Mouse (Mus musculus) forebrain, embryonic 11.5 days (tissue): Measurements from ENCODE around the gene Suco. TPM values are rescaled to one million over a fixed set of nuclear protein-coding genes. Genes with fewer than 3 reads are reported as not detected.

Source experiments
- ATAC-seq: fragments of 200-750 bp; cut with Nextera tagmentation; replicated peaks from 2 replicates; pipeline ENCODE4 v1.8.0; 2017; ENCODE audit warnings: moderate TSS enrichment; ENCODE audit not compliant: low FRiP score
- DNase-seq: peaks from one replicate; pipeline ENCODE4 v3.0.0-alpha.2; 2017; ENCODE audit warnings: low spot score
- H3K27ac ChIP-seq: fragments of 300-500 bp; sonication (generic); 2 replicates; pipeline ENCODE4 v1.5.1; 2014; ENCODE audit warnings: low read depth, low read length
- H3K27me3 ChIP-seq: fragments of 300-500 bp; sonication (generic); 2 replicates; pipeline ENCODE4 v1.6.1; 2014; ENCODE audit warnings: mild to moderate bottlenecking, low read length, mixed read lengths; ENCODE audit not compliant: control insufficient read depth, insufficient read depth
- H3K36me3 ChIP-seq: fragments of 300-500 bp; sonication (generic); 2 replicates; pipeline ENCODE4 v1.6.1; 2014; ENCODE audit warnings: mild to moderate bottlenecking, low read length, moderate library complexity, mixed read lengths; ENCODE audit not compliant: control insufficient read depth, insufficient read depth
- H3K4me1 ChIP-seq: fragments of 300-500 bp; sonication (generic); replicated peaks from 2 replicates; pipeline ENCODE4 v1.6.1; 2014; ENCODE audit warnings: low read length, mixed read lengths; ENCODE audit not compliant: control insufficient read depth, insufficient read depth
- H3K4me2 ChIP-seq: fragments of 300-500 bp; sonication (generic); 2 replicates; pipeline ENCODE4 v1.6.1; 2014; ENCODE audit warnings: low read depth, mild to moderate bottlenecking, low read length, moderate library complexity, mixed read lengths; ENCODE audit not compliant: severe bottlenecking
- H3K4me3 ChIP-seq: fragments of 300-500 bp; sonication (generic); 2 replicates; pipeline ENCODE4 v1.5.1; 2014; ENCODE audit warnings: low read depth, low read length
- H3K9ac ChIP-seq: fragments of 300-500 bp; sonication (generic); 2 replicates; pipeline ENCODE4 v1.6.1; 2014; ENCODE audit warnings: low read length
- H3K9me3 ChIP-seq: fragments of 300-500 bp; sonication (generic); 2 replicates; pipeline ENCODE4 v1.6.1; 2016; ENCODE audit warnings: low read length, mixed read lengths; ENCODE audit not compliant: control insufficient read depth
- WGBS: fragments of 180-500 bp; shearing (Covaris S2); extraction: QIAGEN DNeasy Blood & Tissue Kit; methylation state at CpG from one replicate; pipeline ENCODE4 v1.1.7; 2014; 5-methylcytosine and 5-hydroxymethylcytosine counted together
- polyA plus RNA-seq: library from polyadenylated mRNA; unstranded; fragments of >200 nt; fragmentation: Nextera tagmentation; extraction: Ambion mirVana; gene quantifications from 2 replicates; pipeline ENCODE4 v1.2.1, GENCODE M21; 2014

Gene Suco
- polyA plus RNA-seq, 1 experiment from 2014 or later, result 34.0 TPM

DNA sequence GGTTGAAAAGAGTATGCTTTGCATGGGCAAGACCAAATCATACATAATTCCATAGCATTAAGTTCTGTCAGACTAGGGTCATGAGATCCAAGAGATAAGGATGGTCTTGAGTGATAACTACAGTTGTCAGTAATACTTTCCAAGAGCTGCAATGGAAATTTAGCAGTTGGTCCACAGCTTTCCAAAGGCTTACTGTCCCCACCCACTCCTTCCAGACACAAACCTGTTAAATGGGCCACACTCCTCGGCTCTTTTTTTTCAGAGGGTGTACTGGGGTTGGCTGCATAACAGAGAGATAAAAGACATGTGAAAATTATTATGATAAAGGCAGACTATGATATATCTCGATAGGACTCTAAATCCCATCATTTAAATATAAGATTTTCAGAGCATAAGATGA lies 93.8 kb downstream of the Suco start:
- no peaks in the 10 kb centered on the region for H3K9me3 ChIP-seq
- H3K4me2 ChIP-seq, result no peak overlapping the region
- H3K4me1 ChIP-seq, result no peaks in the 10 kb centered on the region
- DNase-seq (no peak), ATAC-seq (no peak)
- no peaks in the 10 kb centered on the region for H3K36me3 ChIP-seq
- 85% methylated on average over 2 of the region's 2 CpGs for WGBS
- no peak overlapping the region for H3K27ac ChIP-seq
- H3K4me3 ChIP-seq, result no peak overlapping the region
- no peak overlapping the region for H3K9ac ChIP-seq
- no peaks in the 10 kb centered on the region for H3K27me3 ChIP-seq

DNA sequence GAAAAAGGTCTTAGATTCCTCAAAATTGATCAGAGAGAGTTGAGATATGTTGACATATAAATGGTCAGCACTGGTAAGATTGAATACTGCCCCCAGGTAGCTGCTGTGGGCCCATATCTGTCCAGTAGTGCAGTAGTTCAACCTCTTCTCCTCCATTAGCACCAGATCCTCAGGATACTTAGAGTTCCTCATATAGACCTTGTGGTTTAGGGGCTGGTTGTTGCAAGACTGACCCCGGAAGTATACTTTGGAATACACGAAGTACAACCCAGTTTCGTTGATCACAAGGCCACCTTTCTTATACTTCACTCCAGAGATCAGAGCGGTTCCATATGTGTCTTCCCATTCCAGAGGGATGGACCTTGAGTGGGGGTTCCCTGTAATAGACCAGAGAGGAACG lies 94.9 kb downstream of the Suco start:
- H3K27ac ChIP-seq, result no peak overlapping the region
- H3K9ac ChIP-seq, result no peak overlapping the region
- WGBS, result 89% methylated on average over 5 of the region's 5 CpGs
- no peaks in the 10 kb centered on the region for H3K4me1 ChIP-seq
- H3K4me2 ChIP-seq, result no peak overlapping the region
- no peaks in the 10 kb centered on the region for H3K27me3 ChIP-seq
- no peak overlapping the region for H3K4me3 ChIP-seq
- H3K9me3 ChIP-seq, result no peaks in the 10 kb centered on the region
- no peaks in the 10 kb centered on the region for H3K36me3 ChIP-seq
- ATAC-seq, result no peak
- no peak for DNase-seq

DNA sequence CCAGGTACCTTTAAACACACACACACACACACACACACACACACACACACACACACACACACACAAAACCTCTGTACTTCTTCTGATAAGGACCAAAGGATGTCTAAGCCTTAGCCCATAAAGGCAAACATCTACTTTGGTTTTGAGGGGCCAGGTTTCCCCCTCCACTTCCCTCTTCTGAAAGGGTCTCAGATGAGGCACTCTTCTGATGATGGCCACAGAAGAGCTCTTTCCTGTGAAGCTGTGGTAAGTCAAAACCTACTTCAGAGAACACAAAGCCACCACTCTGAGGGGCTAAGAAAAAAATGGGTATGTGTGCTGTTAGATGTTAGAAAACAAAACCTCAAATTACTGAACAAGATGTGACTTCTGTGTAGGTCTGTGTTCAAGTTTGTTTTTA lies 97.4 kb downstream of the Suco start:
- no peaks in the 10 kb centered on the region for H3K27me3 ChIP-seq

DNA sequence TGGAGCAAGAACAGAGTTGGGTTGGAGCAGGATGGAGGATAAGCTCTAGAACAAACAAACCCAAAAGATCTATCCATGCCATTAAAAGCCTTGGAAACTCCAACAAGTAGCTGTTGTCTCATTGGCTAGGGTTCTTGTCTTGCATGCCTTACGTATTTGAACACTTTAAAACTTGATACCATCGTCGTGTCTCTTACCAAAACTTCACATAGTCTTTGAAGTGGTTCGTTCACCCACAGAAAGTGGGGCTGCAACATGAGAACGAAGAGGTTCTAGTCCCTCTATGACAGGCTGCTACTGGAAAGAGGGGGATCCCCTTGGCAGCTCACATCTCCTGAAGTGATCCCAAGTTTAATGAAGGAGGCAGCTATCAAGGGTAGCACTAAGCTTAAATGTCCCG lies 101.3 kb downstream of the Suco start:
- no peak overlapping the region for H3K9ac ChIP-seq
- H3K27me3 ChIP-seq, result no peaks in the 10 kb centered on the region
- no peaks in the 10 kb centered on the region for H3K36me3 ChIP-seq
- H3K4me2 ChIP-seq, result no peak overlapping the region
- ATAC-seq, result no peak
- H3K27ac ChIP-seq, result no peak overlapping the region
- no peaks in the 10 kb centered on the region for H3K9me3 ChIP-seq
- no peak for DNase-seq
- 81% methylated on average over 6 of the region's 6 CpGs for WGBS
- no peaks in the 10 kb centered on the region for H3K4me1 ChIP-seq
- no peak overlapping the region for H3K4me3 ChIP-seq

More for the DNA sequence above, 97.4 kb downstream of the Suco start:
- no peak overlapping the region for H3K9ac ChIP-seq
- H3K4me2 ChIP-seq, result no peak overlapping the region
- DNase-seq (no peak), ATAC-seq (no peak)
- no peaks in the 10 kb centered on the region for H3K36me3 ChIP-seq
- H3K9me3 ChIP-seq, result no peaks in the 10 kb centered on the region
- H3K4me3 ChIP-seq, result no peak overlapping the region
- H3K4me1 ChIP-seq, result no peaks in the 10 kb centered on the region
- no peak overlapping the region for H3K27ac ChIP-seq

DNA sequence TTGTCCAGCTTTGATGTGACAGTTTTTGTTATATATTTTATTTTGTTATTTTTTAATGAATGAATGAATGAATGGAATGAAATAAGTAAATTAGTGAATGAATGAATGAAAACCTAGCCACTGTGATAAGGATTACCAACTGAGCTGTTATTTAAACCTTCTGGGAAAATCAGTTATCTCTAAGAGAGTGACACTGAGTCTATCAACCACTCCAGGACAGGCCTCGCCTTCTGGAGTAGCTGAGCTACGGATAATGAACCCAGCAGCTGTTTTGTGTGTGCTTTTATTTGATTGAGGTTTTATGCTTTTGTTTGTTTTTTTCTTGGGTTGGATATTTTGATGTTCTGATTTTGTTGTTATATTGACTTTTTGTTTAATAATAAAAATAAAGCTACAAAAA lies 105.2 kb downstream of the Suco start:
- Histone ChIP-seq H3K4me3 (no peak overlapping the region), H3K9me3 (no peaks in the 10 kb centered on the region), H3K4me2 (no peak overlapping the region), H3K27me3 (no peaks in the 10 kb centered on the region), H3K27ac (no peak overlapping the region), H3K4me1 (no peaks in the 10 kb centered on the region), H3K36me3 (no peaks in the 10 kb centered on the region), H3K9ac (no peak overlapping the region)
- DNase-seq (no peak), ATAC-seq (no peak)
- 78% methylated on average over 2 of the region's 2 CpGs for WGBS

DNA sequence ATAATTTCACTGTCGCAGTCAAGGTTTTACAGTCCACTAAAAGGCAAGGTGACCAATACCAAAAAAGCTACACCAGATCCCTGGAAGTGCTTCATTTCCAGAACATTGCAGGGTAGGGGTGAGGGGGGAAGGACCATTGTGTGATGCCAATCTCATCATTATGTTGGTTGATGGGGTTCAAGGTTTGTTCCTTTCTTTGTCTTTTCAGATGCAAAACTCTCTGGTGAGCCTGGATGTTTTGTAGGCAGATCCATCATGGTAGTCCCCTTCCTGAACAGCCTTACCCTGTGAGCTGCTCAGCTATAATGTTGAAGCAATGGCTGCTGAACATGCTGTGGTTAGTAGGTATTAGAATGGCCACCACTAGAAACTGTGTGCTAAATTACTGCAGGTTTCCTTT lies 107.2 kb downstream of the Suco start:
- no peaks in the 10 kb centered on the region for H3K9me3 ChIP-seq
- no peaks in the 10 kb centered on the region for H3K4me1 ChIP-seq
- DNase-seq (no peak), ATAC-seq (no peak)
- no peak overlapping the region for H3K9ac ChIP-seq
- no peaks in the 10 kb centered on the region for H3K27me3 ChIP-seq
- 92% methylated on average over 1 of the region's 1 CpGs for WGBS
- no peak overlapping the region for H3K4me2 ChIP-seq
- no peaks in the 10 kb centered on the region for H3K36me3 ChIP-seq
- no peak overlapping the region for H3K27ac ChIP-seq
- no peak overlapping the region for H3K4me3 ChIP-seq

DNA sequence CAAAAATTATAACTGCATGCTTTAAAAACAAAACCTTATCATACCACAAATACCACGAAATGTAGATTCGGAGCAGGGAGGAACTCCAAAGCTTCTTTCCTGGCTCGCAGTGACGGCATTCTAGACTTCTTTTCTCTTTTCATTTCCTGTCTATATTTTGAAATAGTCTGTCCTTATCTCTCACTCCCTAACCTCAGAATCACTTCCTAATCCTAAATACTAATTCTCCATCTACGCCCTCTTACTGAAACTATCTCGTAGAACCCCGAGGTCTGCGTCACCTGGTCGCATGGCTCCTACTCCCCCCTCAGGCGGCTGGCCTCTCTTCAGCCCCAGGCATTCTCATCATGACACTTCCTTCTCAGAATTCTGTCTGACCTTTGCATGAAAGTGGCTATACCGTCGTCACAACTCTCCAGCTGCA lies 109.4 kb downstream of the Suco start:
- no peaks in the 10 kb centered on the region for H3K36me3 ChIP-seq
- ATAC-seq (no peak), DNase-seq (no peak)
- no peak overlapping the region for H3K27ac ChIP-seq
- H3K4me3 ChIP-seq, result no peak overlapping the region
- H3K4me1 ChIP-seq, result no peaks in the 10 kb centered on the region
- H3K4me2 ChIP-seq, result no peak overlapping the region
- no peak overlapping the region for H3K9ac ChIP-seq
- H3K27me3 ChIP-seq, result no peaks in the 10 kb centered on the region
- WGBS, result 76% methylated on average over 12 of the region's 12 CpGs
- H3K9me3 ChIP-seq, result no peaks in the 10 kb centered on the region

DNA sequence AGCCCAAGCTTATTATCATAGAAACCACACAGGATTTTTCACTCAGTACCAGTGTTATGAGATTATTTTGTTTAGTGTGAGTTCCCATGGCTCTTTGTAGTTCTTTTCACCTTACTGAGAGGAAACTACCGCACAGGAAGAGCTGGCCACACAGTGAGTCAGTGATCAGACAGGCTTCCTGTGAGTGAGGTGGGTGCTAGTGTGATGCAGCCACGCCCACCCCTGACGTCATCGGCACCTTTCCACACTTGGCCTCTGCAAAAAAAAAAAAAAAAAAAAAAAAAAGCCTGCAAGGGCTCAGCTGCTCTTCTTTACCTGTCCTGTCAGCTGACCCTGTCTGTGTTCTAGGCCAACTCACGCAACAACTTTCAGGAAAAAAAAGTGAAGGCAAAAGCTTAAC lies 109.8 kb downstream of the Suco start:
- H3K27me3 ChIP-seq, result no peaks in the 10 kb centered on the region
- H3K9ac ChIP-seq, result no peak overlapping the region
- no peak for ATAC-seq
- H3K27ac ChIP-seq, result no peak overlapping the region
- no peaks in the 10 kb centered on the region for H3K9me3 ChIP-seq
- H3K4me1 ChIP-seq, result no peaks in the 10 kb centered on the region
- DNase-seq, result no peak
- H3K4me2 ChIP-seq, result no peak overlapping the region
- H3K4me3 ChIP-seq, result no peak overlapping the region
- WGBS, result 55% methylated on average over 5 of the region's 5 CpGs
- no peaks in the 10 kb centered on the region for H3K36me3 ChIP-seq
